Mouse (Mus musculus): Measurements from ENCODE around the gene Hmgcs1. TPM values are rescaled to one million over a fixed set of nuclear protein-coding genes. Genes with fewer than 3 reads are reported as not detected.
"Not testable (repeated sequence)": the region's sequence is repeated elsewhere in the genome, so short reads cannot be mapped to it uniquely, and the experiment has no call there.

The Hmgcs1 gene
- polyA plus RNA-seq, 1 experiment from 2014 or later, result 197 TPM

DNA sequence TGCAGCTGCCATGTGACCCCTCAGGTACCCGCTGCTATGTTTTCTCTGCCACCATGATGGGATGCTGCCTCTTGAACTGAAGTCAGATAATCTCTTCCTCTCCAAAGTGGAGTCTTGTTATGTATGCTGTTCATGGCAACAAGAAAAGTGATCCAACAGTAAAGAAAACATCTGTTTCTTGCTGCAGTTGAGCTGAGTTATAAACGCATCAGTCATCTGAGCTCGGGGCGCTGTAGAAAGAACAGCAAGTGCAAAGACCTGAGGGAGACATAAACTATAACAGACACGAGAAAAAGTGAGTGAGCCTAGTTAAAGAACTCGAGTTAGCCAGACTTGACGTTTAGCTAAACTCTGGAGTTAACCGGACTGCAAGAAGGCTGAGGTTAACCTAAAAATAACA is 11.4 kb upstream of the Hmgcs1 start:
- peak overlapping the region; percentile 5; the same call in 1 of the 2 replicates for H3K27ac ChIP-seq
- ATAC-seq (ENCODE audit: insufficient number of reproducible peaks, insufficient read depth, low FRiP score, low TSS enrichment, low read depth), result no peak
- no peaks in the 10 kb centered on the region for H3K9me3 ChIP-seq
- WGBS, result 41% methylated on average over 8 of the region's 8 CpGs
- H3K4me2 ChIP-seq, result no peak overlapping the region
- no peaks in the 10 kb centered on the region for H3K27me3 ChIP-seq
- no peaks in the 10 kb centered on the region for H3K36me3 ChIP-seq
- no peak overlapping the region for H3K9ac ChIP-seq (replicated peaks)
- peaks cover 8% of the 10 kb centered on the region; the same call in 1 of the 2 replicates for H3K4me1 ChIP-seq (replicated peaks)
- H3K4me3 ChIP-seq (replicated peaks), result no peak overlapping the region

DNA sequence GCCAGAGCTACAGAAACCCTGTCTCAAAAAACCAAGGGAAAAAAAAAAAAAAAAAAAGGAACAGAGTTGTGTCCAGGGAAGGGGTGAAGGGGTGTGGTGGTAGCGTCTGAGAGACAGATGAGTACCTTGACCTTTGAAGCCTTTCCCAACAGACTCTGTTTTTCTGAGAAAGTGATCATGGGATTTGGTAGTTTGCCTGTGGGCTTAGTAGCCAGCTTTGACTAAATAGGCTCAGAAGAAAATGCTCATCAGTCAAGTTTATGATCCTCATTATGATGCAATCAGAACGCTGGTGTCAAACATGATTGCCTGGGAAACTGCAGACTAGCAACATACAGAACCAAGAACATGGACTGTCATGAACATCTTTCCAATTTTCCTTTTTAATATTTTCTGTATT is 10.5 kb upstream of the Hmgcs1 start:
- no peaks in the 10 kb centered on the region for H3K9me3 ChIP-seq
- ATAC-seq (ENCODE audit: insufficient number of reproducible peaks, insufficient read depth, low FRiP score, low TSS enrichment, low read depth), result no peak
- no peaks in the 10 kb centered on the region for H3K27me3 ChIP-seq
- H3K4me1 ChIP-seq (replicated peaks), result peaks cover 13% of the 10 kb centered on the region
- no peak overlapping the region for H3K4me3 ChIP-seq (replicated peaks)
- no peaks in the 10 kb centered on the region for H3K36me3 ChIP-seq
- H3K27ac ChIP-seq, result no peak overlapping the region
- no peak overlapping the region for H3K9ac ChIP-seq (replicated peaks)
- 70% methylated on average over 2 of the region's 2 CpGs for WGBS
- no peak overlapping the region for H3K4me2 ChIP-seq

DNA sequence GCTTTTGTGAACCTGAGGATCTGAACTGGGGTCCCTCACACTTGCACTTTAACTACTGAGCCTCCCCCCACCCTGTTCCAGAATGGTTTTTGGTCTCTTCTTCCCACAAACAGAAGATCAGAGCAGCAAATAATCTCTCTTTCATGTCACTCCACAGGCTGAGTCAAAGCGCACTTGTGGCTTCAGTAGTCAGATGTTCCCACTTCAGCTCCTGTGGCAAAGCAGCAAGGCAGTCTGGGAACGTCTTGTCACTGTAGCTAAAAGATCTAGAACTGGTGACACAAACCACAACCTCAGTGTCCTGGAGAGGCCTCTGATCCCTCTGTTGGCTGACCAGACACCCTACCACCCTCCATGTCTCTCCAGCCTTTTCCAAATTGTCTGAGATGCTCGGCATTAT is 9.0 kb upstream of the Hmgcs1 start:
- no peak for ATAC-seq (ENCODE audit: insufficient number of reproducible peaks, insufficient read depth, low FRiP score, low TSS enrichment, low read depth)
- H3K9ac ChIP-seq (replicated peaks), result no peak overlapping the region
- H3K4me1 ChIP-seq (replicated peaks), result peaks cover 13% of the 10 kb centered on the region
- H3K4me2 ChIP-seq, result no peak overlapping the region
- H3K9me3 ChIP-seq, result no peaks in the 10 kb centered on the region
- H3K27ac ChIP-seq, result no peak overlapping the region
- H3K27me3 ChIP-seq, result no peaks in the 10 kb centered on the region
- no peak overlapping the region for H3K4me3 ChIP-seq (replicated peaks)
- no peaks in the 10 kb centered on the region for H3K36me3 ChIP-seq
- WGBS, result 75% methylated on average over 3 of the region's 3 CpGs

DNA sequence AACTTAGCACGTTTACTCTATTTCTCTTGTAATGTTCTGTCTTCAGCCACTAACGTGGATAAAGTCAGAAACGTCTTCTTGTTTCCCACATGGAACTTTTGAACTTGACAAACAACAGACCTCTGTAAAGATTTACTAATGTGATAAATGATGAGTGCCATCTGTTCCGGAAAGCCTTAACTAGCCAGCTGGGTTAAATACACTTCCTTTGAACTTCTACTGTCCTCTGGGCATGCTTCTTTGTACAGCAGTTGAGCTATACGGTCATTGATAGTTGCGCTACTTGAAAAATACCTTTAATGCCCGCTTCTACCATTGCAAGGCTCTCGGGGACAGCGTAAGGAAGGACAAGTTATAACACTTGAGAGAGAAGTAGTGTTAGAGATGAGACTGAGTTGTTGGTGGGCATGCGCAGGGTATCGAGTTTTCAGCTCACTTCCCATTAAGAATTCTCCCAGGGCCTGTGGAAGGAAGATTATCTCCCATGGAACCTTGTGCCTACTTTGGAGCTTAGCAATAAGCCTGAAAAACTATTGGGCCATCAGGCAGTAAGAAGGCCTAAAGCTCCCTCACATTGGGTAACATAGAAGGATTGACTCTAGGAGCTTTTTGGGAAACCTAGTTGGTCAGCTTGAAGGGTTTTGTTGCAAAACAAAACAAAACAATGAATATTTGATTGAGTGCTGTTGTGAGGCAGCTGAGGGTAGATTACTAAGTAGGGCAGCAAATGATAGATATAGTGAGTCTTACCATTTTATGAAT is 5.6 kb upstream of the Hmgcs1 start:
- no peak overlapping the region for H3K4me2 ChIP-seq

DNA sequence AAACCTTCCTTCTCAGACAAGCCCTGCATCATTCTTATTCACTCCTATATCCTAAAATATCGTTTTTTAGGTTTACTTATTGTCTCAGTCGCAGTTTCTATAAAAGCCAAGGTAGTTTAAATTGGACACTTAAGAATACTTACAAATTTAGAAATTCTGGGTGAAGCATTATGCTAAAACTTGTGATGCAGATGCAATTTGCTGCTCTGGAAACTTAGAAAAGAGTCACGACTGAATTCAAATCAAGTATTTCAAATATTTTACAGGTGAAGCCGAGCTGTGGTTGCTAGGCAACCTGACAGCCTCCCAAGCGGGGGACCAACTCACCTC is 505 bp upstream of the Hmgcs1 start:
- Histone ChIP-seq H3K9me3 (no peaks in the 10 kb centered on the region), H3K4me2 (peak overlapping the region; percentile 81), H3K27ac (no peak overlapping the region), H3K9ac (replicated peaks) (no peak overlapping the region), H3K4me1 (replicated peaks) (peaks cover 25% of the 10 kb centered on the region), H3K4me3 (replicated peaks) (peak overlapping the region; percentile 94), H3K27me3 (no peaks in the 10 kb centered on the region), H3K36me3 (0 out of 2 replicates have a peak, but pooled peaks cover 4% of the 10 kb centered on the region)
- ATAC-seq (ENCODE audit: insufficient number of reproducible peaks, insufficient read depth, low FRiP score, low TSS enrichment, low read depth), result no peak
- 11% methylated on average over 5 of the region's 5 CpGs for WGBS

More for the DNA sequence above, 5.6 kb upstream of the Hmgcs1 start:
- no peaks in the 10 kb centered on the region for H3K27me3 ChIP-seq
- H3K4me1 ChIP-seq (replicated peaks), result peaks cover 11% of the 10 kb centered on the region; the same call in 1 of the 2 replicates
- no peak overlapping the region for H3K4me3 ChIP-seq (replicated peaks)
- no peaks in the 10 kb centered on the region for H3K9me3 ChIP-seq
- H3K27ac ChIP-seq, result no peak overlapping the region
- H3K9ac ChIP-seq (replicated peaks), result no peak overlapping the region
- WGBS, result 50% methylated on average over 11 of the region's 11 CpGs
- no peaks in the 10 kb centered on the region for H3K36me3 ChIP-seq
- no peak for ATAC-seq (ENCODE audit: insufficient number of reproducible peaks, insufficient read depth, low FRiP score, low TSS enrichment, low read depth)

DNA sequence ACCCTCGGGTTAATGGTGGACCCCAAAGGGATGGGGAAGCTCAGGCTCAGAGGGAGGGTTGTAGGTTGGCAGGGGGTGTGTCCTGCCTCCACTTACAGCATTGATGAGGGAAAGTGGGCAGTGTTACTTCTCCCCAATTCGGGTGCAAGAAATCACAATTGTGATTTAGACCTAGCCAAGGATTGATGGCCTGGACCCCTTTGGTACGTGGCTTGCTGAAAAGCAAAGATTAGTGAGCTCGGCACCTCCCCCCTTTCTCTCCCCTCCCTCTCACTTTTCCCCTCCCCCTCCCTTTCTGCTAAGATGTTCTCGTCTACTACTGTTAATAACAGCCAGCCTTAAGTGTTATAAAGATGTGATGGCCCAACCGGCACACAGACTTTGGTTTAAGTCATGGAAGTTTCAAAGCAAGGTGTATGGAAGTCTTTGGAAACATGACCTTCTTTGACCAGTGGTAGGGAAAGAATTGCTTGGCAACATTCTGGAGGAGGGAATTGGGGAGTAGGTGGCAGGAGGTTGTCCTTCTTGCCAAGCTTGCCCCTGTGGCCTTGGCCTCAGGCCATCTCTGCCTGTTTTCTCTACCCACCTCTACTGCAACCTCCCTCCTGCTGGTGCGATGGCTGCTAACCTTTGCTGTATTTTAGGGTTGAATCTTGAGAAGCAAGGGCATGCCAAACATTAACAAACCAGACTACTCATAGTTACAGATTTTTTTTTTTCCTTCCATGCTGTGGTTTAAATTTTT is 869 bp downstream of the Hmgcs1 start:
- H3K4me1 ChIP-seq (replicated peaks), result peaks cover 33% of the 10 kb centered on the region
- H3K9ac ChIP-seq (replicated peaks), result peak overlapping the region; percentile 95
- WGBS, result 1% methylated on average over 7 of the region's 7 CpGs
- H3K4me3 ChIP-seq (replicated peaks), result peak overlapping the region; percentile 94
- H3K27ac ChIP-seq, result peak overlapping the region; percentile 98
- H3K36me3 ChIP-seq, result 0 out of 2 replicates have a peak, but pooled peaks cover 4% of the 10 kb centered on the region
- no peaks in the 10 kb centered on the region for H3K27me3 ChIP-seq
- peak overlapping the region; percentile 81 for H3K4me2 ChIP-seq
- ATAC-seq (ENCODE audit: insufficient number of reproducible peaks, insufficient read depth, low FRiP score, low TSS enrichment, low read depth), result peak; percentile 16; the same call in 1 of the 2 replicates
- H3K9me3 ChIP-seq, result no peaks in the 10 kb centered on the region

DNA sequence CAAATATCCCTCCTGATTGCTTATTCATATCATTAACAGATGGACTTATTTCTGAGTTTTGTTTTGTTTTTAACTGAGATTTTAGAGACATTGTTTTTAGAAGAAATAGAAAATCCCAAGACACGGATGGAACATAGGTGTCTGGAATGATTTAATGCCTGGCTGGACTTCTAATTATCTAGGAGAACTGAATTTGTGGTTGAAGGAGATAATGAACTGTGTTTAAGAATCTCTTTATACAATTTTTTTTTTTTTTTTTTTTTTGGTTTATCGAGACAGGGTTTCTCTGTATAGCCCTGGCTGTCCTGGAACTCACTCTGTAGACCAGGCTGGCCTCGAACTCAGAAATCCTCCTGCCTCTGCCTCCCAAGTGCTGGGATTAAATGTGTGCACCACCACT is 1.8 kb downstream of the Hmgcs1 start:
- Histone ChIP-seq H3K4me2 (peak overlapping the region; percentile 81), H3K4me1 (replicated peaks) (peaks cover 33% of the 10 kb centered on the region), H3K4me3 (replicated peaks) (peak overlapping the region; percentile 94)
- H3K36me3 ChIP-seq; H3K9ac ChIP-seq (replicated peaks); H3K27me3 ChIP-seq; H3K9me3 ChIP-seq; H3K27ac ChIP-seq; ATAC-seq (ENCODE audit: insufficient number of reproducible peaks, insufficient read depth, low FRiP score, low TSS enrichment, low read depth): not testable (repeated sequence)
- 71% methylated on average over 3 of the region's 3 CpGs for WGBS

DNA sequence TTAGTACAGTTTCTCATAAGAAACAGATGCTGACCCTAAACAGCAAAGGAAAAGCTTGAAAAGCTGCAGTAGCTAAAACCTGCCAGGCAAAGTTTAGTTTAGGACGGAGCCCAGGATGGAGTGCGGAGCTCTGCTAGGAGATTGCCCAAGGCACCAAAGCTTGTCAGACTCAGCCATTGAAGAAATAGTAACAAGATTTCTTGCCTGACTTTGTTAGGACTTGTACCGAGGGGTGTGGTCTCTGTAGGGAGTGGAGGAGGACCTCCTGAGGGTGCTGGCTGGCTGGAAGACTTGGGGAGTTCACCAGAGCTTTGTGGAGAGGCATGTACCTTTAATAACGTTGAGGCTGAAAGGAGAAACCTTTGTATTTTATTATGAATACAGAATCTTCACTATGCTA is 5.5 kb downstream of the Hmgcs1 start:
- no peak overlapping the region for H3K4me3 ChIP-seq (replicated peaks)
- no peaks in the 10 kb centered on the region for H3K27me3 ChIP-seq
- ATAC-seq (ENCODE audit: insufficient number of reproducible peaks, insufficient read depth, low FRiP score, low TSS enrichment, low read depth), result no peak
- H3K27ac ChIP-seq, result no peak overlapping the region
- no peaks in the 10 kb centered on the region for H3K9me3 ChIP-seq
- H3K4me1 ChIP-seq (replicated peaks), result peaks cover 28% of the 10 kb centered on the region
- no peak overlapping the region for H3K9ac ChIP-seq (replicated peaks)
- 67% methylated on average over 4 of the region's 4 CpGs for WGBS
- peaks cover 24% of the 10 kb centered on the region for H3K36me3 ChIP-seq
- no peak overlapping the region for H3K4me2 ChIP-seq

DNA sequence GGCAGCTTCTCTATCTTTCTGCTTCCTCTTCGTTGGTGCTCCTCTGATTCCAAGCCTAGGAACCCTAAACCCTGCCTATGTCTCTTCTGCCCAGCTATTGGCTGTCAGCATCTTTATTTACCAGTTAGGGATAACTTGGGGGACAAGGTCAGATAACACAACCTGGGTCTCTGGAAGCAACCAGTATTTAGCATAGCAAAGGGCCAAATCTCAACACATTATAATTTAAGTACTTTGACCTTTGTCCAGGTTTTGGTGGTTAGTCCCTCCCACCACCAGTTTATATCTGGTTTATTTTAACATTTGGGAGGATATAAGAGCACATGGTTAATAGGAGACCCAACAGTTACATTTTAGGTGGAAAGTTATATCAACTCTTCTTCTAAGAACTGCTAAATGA is 6.3 kb downstream of the Hmgcs1 start:
- 84% methylated on average over 1 of the region's 1 CpGs for WGBS
- ATAC-seq (ENCODE audit: insufficient number of reproducible peaks, insufficient read depth, low FRiP score, low TSS enrichment, low read depth), result no peak
- Histone ChIP-seq H3K4me1 (replicated peaks) (peaks cover 24% of the 10 kb centered on the region; the same call in 1 of the 2 replicates), H3K4me3 (replicated peaks) (no peak overlapping the region), H3K4me2 (no peak overlapping the region), H3K27ac (no peak overlapping the region), H3K36me3 (peaks cover 32% of the 10 kb centered on the region), H3K9me3 (no peaks in the 10 kb centered on the region), H3K27me3 (no peaks in the 10 kb centered on the region), H3K9ac (replicated peaks) (no peak overlapping the region)

DNA sequence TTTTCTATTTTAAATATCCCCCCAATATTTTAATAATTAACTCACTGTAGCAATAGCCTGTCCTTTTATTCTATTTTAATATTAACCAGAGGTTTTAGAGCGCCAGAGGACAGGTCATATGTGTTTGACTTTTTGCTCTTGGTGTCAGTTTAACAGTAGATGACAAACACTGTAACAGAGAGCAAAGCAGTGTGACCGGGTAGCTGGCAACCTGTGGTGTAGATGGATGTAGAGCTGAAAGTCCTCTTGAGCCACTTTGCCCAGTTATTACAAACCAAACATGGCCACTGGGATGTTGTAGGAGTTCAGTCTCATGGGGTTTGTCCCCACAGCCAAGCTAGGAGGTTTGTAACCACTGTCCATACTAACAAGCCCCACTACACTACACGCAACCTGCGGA is 8.3 kb downstream of the Hmgcs1 start:
- H3K36me3 ChIP-seq, result peaks cover 50% of the 10 kb centered on the region
- no peaks in the 10 kb centered on the region for H3K9me3 ChIP-seq
- ATAC-seq (ENCODE audit: insufficient number of reproducible peaks, insufficient read depth, low FRiP score, low TSS enrichment, low read depth), result no peak
- no peaks in the 10 kb centered on the region for H3K27me3 ChIP-seq
- H3K27ac ChIP-seq, result no peak overlapping the region
- no peak overlapping the region for H3K4me2 ChIP-seq
- no peak overlapping the region for H3K4me3 ChIP-seq (replicated peaks)
- WGBS, result 95% methylated on average over 4 of the region's 4 CpGs
- peaks cover 16% of the 10 kb centered on the region; the same call in 1 of the 2 replicates for H3K4me1 ChIP-seq (replicated peaks)
- no peak overlapping the region for H3K9ac ChIP-seq (replicated peaks)

DNA sequence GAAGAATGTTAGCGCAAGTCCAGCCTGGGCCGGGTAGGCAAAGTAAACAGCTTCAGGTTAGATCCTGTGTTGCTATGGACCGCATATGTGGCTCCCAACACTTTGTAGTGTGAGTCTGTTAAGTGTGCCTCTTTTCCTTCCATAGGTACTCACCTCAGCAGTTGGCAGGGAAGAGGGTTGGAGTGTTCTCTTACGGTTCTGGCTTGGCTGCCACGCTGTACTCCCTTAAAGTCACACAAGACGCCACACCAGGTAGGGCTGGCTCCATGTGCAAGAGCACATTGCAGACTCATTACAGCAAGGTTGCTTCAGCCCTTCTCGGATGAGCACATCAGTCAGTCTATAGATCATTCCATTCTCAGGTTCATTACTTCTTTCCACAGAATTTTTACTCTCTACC is 14.1 kb downstream of the Hmgcs1 start:
- Histone ChIP-seq H3K9ac (replicated peaks) (no peak overlapping the region), H3K27me3 (no peaks in the 10 kb centered on the region), H3K4me2 (no peak overlapping the region), H3K9me3 (no peaks in the 10 kb centered on the region), H3K36me3 (peaks cover 82% of the 10 kb centered on the region), H3K4me1 (replicated peaks) (no peaks in the 10 kb centered on the region), H3K4me3 (replicated peaks) (no peak overlapping the region), H3K27ac (no peak overlapping the region)
- ATAC-seq (ENCODE audit: insufficient number of reproducible peaks, insufficient read depth, low FRiP score, low TSS enrichment, low read depth), result no peak
- WGBS, result 92% methylated on average over 7 of the region's 7 CpGs
